19 mouse cellular contexts compared by ENCODE assay signal in the genomic region with DNA sequence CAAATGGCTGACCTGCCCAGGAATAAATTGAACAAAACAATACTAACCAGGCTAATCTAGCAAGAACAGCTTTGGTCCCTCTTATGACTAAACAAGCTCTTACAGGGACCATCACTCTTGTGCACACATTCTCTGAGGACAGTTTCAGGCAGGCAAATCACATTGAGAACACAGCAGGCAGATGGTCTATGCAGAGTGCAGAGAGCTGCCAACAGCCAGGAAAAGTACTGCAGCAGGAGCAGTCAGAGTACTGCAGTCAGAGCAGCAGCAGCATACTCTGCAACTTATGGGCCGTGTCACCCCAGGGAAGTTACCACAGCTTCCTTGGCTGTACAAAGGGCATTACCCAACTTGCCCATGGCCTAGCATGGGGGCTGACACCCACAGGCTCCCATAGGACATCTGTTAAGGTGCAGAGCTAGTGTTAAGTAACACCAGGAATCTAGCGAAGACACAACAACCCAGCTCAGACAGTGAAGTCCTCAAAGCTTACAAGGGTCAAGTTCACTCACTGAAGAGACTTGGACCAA. TPM values are rescaled to one million over a fixed set of nuclear protein-coding genes. Genes with fewer than 3 reads are reported as not detected.
DNase-seq lines count a peak whose midpoint lies in the region; ATAC-seq lines count a peak whose summit lies in the region.
"Had no signal": no experiment of that assay in that cellular context is flagged by ENCODE, and none has a peak within 500 bp of the region (broad histone marks: within the 10 kb centered on the region; RNA-seq: fewer than 3 reads in every experiment).

No protein-coding gene starts in this region.

- 0 out of 2 replicates have a peak, but pooled peaks cover 3% of the 10 kb centered on the region for H3K4me1 ChIP-seq in brown adipose tissue, adult 24 weeks (ENCODE audit: control insufficient read depth, insufficient read depth, insufficient read length, low read length)
- H3K4me1 ChIP-seq: midbrain, embryonic 12.5 days had no signal

- H3K27ac ChIP-seq in brown adipose tissue, adult 24 weeks (replicated peaks; ENCODE audit: low read depth, low read length), result peak overlapping the region; percentile 15; the same call in 1 of the 2 replicates
- H3K27ac ChIP-seq: hindbrain, embryonic 13.5 days; kidney, postnatal 0 days; left cerebral cortex, adult 2 months; limb, embryonic 15.5 days; midbrain, embryonic 12.5 days had no signal

- peak; percentile 74 for ATAC-seq in megakaryocyte progenitor cell, adult 5-6 weeks (replicated peaks; ENCODE audit: poor library complexity)
- ATAC-seq: CD4-positive, CD25-positive, alpha-beta regulatory T cell, adult 4 months; forebrain, embryonic 14.5 days had no signal

- DNase-seq in left cerebral cortex, postnatal 14 days (ENCODE audit: low spot score in 2 of 2), result peak; percentile 39 to 54
- DNase-seq in left cerebral cortex, postnatal 4 days, result no peak
- DNase-seq in layer of hippocampus, adult 9-10 months (ENCODE audit: low spot score), result peak; percentile 35
- no peak for DNase-seq in urinary bladder, postnatal 4 days (ENCODE audit: low spot score in 2 of 2)
- DNase-seq in embryo, embryonic 9.5 days (ENCODE audit: extremely low spot score), result no peak
- DNase-seq: cerebellum, adult 11 months; cerebellum, postnatal 25 days; heart, adult 18-20 months; lung, adult 18-20 months; lung, postnatal 36 days had no signal

- intact Hi-C loops in left cerebral cortex, postnatal 14 days (cut with DNase I), result no loop called here
- intact Hi-C loops in left cerebral cortex, postnatal 4 days (cut with DNase I), result no loop called here

- no peak overlapping the region for H3K4me3 ChIP-seq in brown adipose tissue, adult 24 weeks (ENCODE audit: insufficient read depth, low read depth, low read length)
- H3K4me3 ChIP-seq: hindbrain, embryonic 13.5 days; left cerebral cortex, adult 2 months; limb, embryonic 15.5 days; midbrain, embryonic 12.5 days had no signal

RNA-seq across cellular contexts. Expression of a gene that starts 21.5 kb away (rescaled TPM):
- total RNA-seq in left cerebral cortex, postnatal 14 days (2021), result 10 to 100 TPM; 30.0 to 35.0 TPM
- total RNA-seq in left cerebral cortex, postnatal 4 days (2021), result 10 to 100 TPM; 43.6 to 49.4 TPM
- 0.96 and 1.4 TPM in 2 replicates for polyA plus RNA-seq in brown adipose tissue, adult 24 weeks (2012; ENCODE audit: insufficient read depth, insufficient read length, missing spikeins)
- total RNA-seq in megakaryocyte progenitor cell, adult 5-6 weeks (2015), result 157 and 167 TPM in 2 replicates
- 173 and 176 TPM in 2 replicates for total RNA-seq in megakaryocyte progenitor cell, adult 5-6 weeks (2017)

Comparison
In these comparisons a context has a peak if more than half of its experiments do, and no peak if none do; other contexts are left out.
1. DNase-seq: peak in left cerebral cortex, postnatal 14 days (2 of 2) and layer of hippocampus, adult 9-10 months (single experiment); none in left cerebral cortex, postnatal 4 days (single experiment), urinary bladder, postnatal 4 days (0 of 2) and embryo, embryonic 9.5 days (single experiment).